Mouse (Mus musculus) ES-E14 (cell line): ENCODE results near the gene Bcat1.

ENCODE experiments used
- HCFC1 ChIP-seq: IDR thresholded peaks from 2 replicates; pipeline ENCODE4 v1.6.1; 2012; ENCODE audit warnings: low read length, inconsistent platforms, borderline replicate concordance; ENCODE audit not compliant: insufficient read depth
- MAFK ChIP-seq: IDR thresholded peaks from 2 replicates; pipeline ENCODE4 v1.6.1; 2014; ENCODE audit warnings: mild to moderate bottlenecking, low read depth, low read length, inconsistent platforms; ENCODE audit not compliant: insufficient read depth

- TF ChIP-seq MAFK (no peak), HCFC1 (no peak)
Measured at GRCm38 (mm10) chr6:145040732-145041131, 35.3 kb downstream of the Bcat1 start.
